Mouse (Mus musculus): ENCODE data around the gene Pxn.
A peak's percentile ranks its signal among the peaks of the same experiment; 100 is the strongest.
"Not testable (repeated sequence)": the region's sequence is repeated elsewhere in the genome, so short reads cannot be mapped to it uniquely, and the experiment has no call there.

Gene Pxn

GRCm38 (mm10) chr5:115509321-115509761 lies 2.9 kb downstream of the Pxn start:
- no peak for DNase-seq (ENCODE audit: low spot score)

- DNase-seq (ENCODE audit: low spot score): no peak
These were observed 3.6 kb downstream of the Pxn start for GRCm38 (mm10) chr5:115509790-115510689.

- no peak for DNase-seq (ENCODE audit: low spot score)
These were observed 5.9 kb downstream of the Pxn start for GRCm38 (mm10) chr5:115512375-115512774.

GRCm38 (mm10) chr5:115513246-115513645 lies 6.8 kb downstream of the Pxn start:
- no peak for DNase-seq (ENCODE audit: low spot score)

- no peak for DNase-seq (ENCODE audit: low spot score)
These were observed 7.2 kb downstream of the Pxn start for GRCm38 (mm10) chr5:115513721-115514120.

GRCm38 (mm10) chr5:115514346-115514745 lies 7.9 kb downstream of the Pxn start:
- no peak for DNase-seq (ENCODE audit: low spot score)

GRCm38 (mm10) chr5:115514896-115515587 lies 8.6 kb downstream of the Pxn start:
- no peak for DNase-seq (ENCODE audit: low spot score)

GRCm38 (mm10) chr5:115516081-115516907 lies 9.8 kb downstream of the Pxn start:
- peak; percentile 53 for DNase-seq (ENCODE audit: low spot score)

- DNase-seq (ENCODE audit: low spot score): no peak
These were observed 10.4 kb downstream of the Pxn start for GRCm38 (mm10) chr5:115516908-115517307.

- DNase-seq (ENCODE audit: low spot score): peak; percentile 31
These were observed 11.0 kb downstream of the Pxn start for GRCm38 (mm10) chr5:115517501-115517900.

GRCm38 (mm10) chr5:115518214-115518613 lies 11.7 kb downstream of the Pxn start:
- not testable (repeated sequence) for DNase-seq (ENCODE audit: low spot score)

GRCm38 (mm10) chr5:115520325-115520869 lies 13.9 kb downstream of the Pxn start:
- no peak for DNase-seq (ENCODE audit: low spot score)

- peak; percentile 72 for DNase-seq (ENCODE audit: low spot score)
These were observed 15.3 kb downstream of the Pxn start for GRCm38 (mm10) chr5:115521553-115522461.

GRCm38 (mm10) chr5:115522531-115522930 lies 16.1 kb downstream of the Pxn start:
- no peak for DNase-seq (ENCODE audit: low spot score)

GRCm38 (mm10) chr5:115522981-115523499 lies 16.6 kb downstream of the Pxn start:
- no peak for DNase-seq (ENCODE audit: low spot score)

GRCm38 (mm10) chr5:115523971-115524370 lies 17.5 kb downstream of the Pxn start:
- DNase-seq (ENCODE audit: low spot score): no peak

- no peak for DNase-seq (ENCODE audit: low spot score)
These were observed 18.0 kb downstream of the Pxn start for GRCm38 (mm10) chr5:115524471-115524870.

- DNase-seq (ENCODE audit: low spot score): no peak
These were observed 18.9 kb downstream of the Pxn start for GRCm38 (mm10) chr5:115525416-115525815.

GRCm38 (mm10) chr5:115525943-115526342 lies 19.5 kb downstream of the Pxn start:
- DNase-seq (ENCODE audit: low spot score): no peak

- no peak for DNase-seq (ENCODE audit: low spot score)
These were observed 20.2 kb downstream of the Pxn start for GRCm38 (mm10) chr5:115526456-115527202.
